Mouse (Mus musculus) forebrain, postnatal 0 days (tissue): Measurements from ENCODE around the gene Foxo1. TPM values are rescaled to one million over a fixed set of nuclear protein-coding genes. Genes with fewer than 3 reads are reported as not detected.

ENCODE experiments used
- ATAC-seq: fragments of 200-750 bp; cut with Nextera tagmentation; 2 replicates; pipeline ENCODE4 v1.8.0; 2017; ENCODE audit warnings: mild to moderate bottlenecking, moderate library complexity
- DNase-seq: peaks from one replicate; pipeline ENCODE4 v3.0.0-alpha.2; 2015
- H3K27ac ChIP-seq: fragments of 300-500 bp; sonication (generic); 2 replicates; pipeline ENCODE4 v1.5.1; 2014; ENCODE audit warnings: low read depth, mild to moderate bottlenecking, antibody characterized with exemption, low read length, moderate library complexity, mixed read lengths
- H3K27me3 ChIP-seq: fragments of 300-500 bp; sonication (generic); 2 replicates; pipeline ENCODE4 v1.6.1; 2014; ENCODE audit warnings: mild to moderate bottlenecking, low read length, mixed read lengths; ENCODE audit not compliant: insufficient read depth
- H3K36me3 ChIP-seq: fragments of 300-500 bp; sonication (generic); 2 replicates; pipeline ENCODE4 v1.6.1; 2014; ENCODE audit warnings: mild to moderate bottlenecking, moderate library complexity; ENCODE audit not compliant: insufficient read depth
- H3K4me1 ChIP-seq: fragments of 300-500 bp; sonication (generic); 2 replicates; pipeline ENCODE4 v1.6.1; 2014; ENCODE audit warnings: antibody characterized with exemption; ENCODE audit not compliant: insufficient read depth
- H3K4me2 ChIP-seq: fragments of 300-500 bp; sonication (generic); 2 replicates; pipeline ENCODE4 v1.6.1; 2014; ENCODE audit warnings: low read depth, mild to moderate bottlenecking, moderate library complexity
- H3K4me3 ChIP-seq: fragments of 300-500 bp; sonication (generic); 2 replicates; pipeline ENCODE4 v1.5.1; 2014; ENCODE audit warnings: low read depth, low read length, mixed read lengths
- H3K9ac ChIP-seq: fragments of 300-500 bp; sonication (generic); 2 replicates; pipeline ENCODE4 v1.6.1; 2014; ENCODE audit warnings: mild to moderate bottlenecking
- H3K9me3 ChIP-seq: fragments of 300-500 bp; sonication (generic); 2 replicates; pipeline ENCODE4 v1.6.1; 2016; ENCODE audit warnings: low read length
- CTCF ChIP-seq: sonication (generic); IDR thresholded peaks from 2 replicates; pipeline ENCODE4 v1.5.1; 2016; ENCODE audit warnings: antibody characterized with exemption, control low read depth, low read depth
- WGBS: fragments of 180-500 bp; shearing (Covaris S2); extraction: QIAGEN DNeasy Blood & Tissue Kit; methylation state at CpG from one replicate; pipeline ENCODE4 v1.1.7; 2014; 5-methylcytosine and 5-hydroxymethylcytosine counted together
- polyA plus RNA-seq: library from polyadenylated mRNA; unstranded; fragments of >200 nt; fragmentation: Nextera tagmentation; extraction: Ambion mirVana; gene quantifications from 2 replicates; pipeline ENCODE4 v1.2.1, GENCODE M21; 2015
- total RNA-seq: library from RNA; depleted of rRNA; stranded (reverse); fragments of >200 nt; gene quantifications from 2 replicates; pipeline ENCODE4 v1.2.3, GENCODE M21; 2014

Foxo1 gene
- total and polyA plus RNA-seq, 2 experiments from 2014 or later = 6.3 to 8.1 TPM

DNA sequence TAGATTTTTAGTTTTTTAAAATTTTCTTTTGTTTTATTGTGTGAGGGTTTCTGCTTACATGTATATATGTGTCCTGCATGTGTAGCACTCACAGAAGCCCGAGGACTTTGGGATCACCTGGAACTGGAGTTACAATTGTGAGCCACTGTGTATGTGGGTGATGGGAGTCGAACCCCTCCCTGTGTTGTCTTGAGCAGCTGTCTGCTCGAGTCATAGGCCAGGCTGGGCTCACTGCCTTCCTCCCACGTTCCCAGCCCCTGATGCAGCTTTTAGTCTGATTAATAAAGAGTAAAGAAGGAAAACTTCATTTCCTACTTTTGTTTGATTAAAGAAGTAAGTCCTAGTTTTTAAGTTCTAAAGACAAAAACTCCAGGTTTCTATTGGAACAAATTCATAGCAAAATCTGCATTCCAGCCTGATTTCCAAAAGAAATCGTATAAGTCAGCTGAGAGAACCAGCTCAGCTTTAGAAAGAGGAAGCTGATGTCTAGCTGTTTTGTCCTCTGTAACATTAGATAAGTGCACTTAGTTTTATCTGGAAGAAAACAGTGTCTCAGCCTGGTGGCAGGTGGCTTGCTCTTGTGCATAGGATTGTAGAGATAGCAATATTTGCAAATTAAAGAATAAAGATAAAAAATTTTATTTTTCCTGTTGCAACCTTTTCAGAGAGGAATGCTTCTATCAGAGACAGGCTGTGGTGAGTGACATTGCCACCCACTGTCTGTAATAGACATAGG, 40.6 kb downstream of the Foxo1 start:
- Histone ChIP-seq H3K36me3 (no peaks in the 10 kb centered on the region), H3K9ac (no peak overlapping the region), H3K9me3 (no peaks in the 10 kb centered on the region), H3K4me3 (no peak overlapping the region), H3K4me2 (no peak overlapping the region), H3K27me3 (no peaks in the 10 kb centered on the region), H3K27ac (no peak overlapping the region), H3K4me1 (no peaks in the 10 kb centered on the region)
- WGBS = 65% methylated on average over 5 of the region's 5 CpGs
- no peak for ATAC-seq
- TF ChIP-seq CTCF = no peak
- DNase-seq = no peak

DNA sequence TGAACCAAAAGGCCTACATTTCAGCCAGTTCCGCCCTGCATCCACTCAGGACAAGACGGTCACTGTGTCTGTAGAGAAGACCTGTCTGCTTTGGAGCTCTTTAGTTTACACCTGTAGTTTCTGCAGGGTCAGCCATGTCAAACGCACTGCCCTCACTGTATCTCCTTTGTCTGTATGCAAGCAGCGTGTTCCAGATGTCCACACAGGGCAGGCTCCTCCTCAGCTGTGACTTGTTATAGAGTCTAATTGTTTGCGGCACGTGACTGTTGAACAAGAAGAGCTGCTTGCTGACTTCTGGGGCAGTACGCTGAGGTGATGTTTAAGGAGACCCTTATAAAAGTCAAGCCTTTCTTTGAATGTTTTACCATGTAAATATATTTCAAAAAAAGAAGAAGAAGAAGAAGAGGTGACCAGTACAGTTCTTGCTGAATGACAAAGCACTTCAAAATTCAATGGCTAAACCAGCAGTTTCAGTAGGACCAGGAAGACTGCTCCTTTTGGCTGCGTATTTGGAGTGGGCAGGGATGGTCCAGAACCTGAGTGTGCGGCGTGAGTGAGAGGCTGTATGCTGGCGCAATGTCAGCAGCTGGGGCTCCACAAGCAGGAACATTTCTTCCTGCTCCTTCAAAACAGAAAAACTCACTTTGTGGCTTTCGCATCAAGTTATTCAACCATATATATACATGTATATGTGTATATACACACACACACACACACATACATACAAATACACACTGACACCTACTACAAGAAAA, 52.6 kb downstream of the Foxo1 start:
- Histone ChIP-seq H3K4me3 (no peak overlapping the region), H3K36me3 (no peaks in the 10 kb centered on the region), H3K27me3 (no peaks in the 10 kb centered on the region), H3K9me3 (no peaks in the 10 kb centered on the region), H3K4me1 (peaks cover 8% of the 10 kb centered on the region), H3K27ac (no peak overlapping the region), H3K9ac (no peak overlapping the region), H3K4me2 (no peak overlapping the region)
- ATAC-seq (no peak), DNase-seq (no peak)
- no peak for TF ChIP-seq CTCF
- 91% methylated on average over 12 of the region's 12 CpGs for WGBS

DNA sequence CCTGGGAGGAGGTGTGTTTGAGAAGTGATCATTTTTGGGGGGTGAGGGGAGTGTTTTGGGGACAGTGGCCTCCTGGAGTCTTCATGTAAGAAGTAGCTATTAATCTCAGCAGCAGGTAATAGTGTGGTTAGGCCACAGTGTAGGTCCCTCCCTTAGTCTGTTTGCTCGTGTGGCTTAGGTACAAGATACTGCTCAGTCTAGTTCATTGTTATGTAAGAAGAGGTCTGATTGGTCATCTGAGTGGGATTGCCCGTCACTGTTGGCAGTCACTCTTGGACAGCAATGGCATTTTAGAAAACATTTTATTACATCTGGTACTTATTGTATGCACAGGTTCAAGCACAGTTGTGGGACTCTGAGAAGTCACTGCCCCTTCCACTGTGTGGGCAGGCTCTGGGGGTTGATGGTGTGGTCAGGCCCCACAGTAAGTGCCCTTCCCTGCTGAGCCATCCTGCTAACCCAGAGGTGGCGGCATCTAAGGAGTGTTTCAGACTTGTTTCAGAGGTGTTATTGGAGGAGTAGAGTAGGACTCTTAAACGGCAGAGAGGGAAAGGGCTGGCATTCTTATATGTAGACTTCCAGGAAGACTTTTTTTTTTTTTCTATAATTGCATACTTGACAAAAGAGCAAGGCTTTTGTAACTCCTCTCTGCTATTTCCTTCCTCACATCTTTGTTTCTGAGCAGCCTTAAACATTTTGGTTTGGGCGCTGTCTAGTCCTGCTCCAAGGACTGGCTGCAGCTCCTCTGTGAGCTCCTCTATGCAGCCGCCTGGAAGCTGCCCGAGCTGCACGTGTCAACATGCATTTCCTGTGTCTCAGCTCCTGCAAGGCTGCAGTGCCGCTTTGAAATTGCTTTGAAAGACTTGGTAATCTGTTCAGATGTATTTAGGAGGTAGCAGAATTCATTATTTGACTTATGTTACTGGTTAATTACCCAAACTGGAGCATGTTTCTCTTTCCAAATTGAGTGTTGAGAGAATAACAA, 54.6 kb downstream of the Foxo1 start:
- peak; percentile 44 for DNase-seq
- H3K9me3 ChIP-seq = no peaks in the 10 kb centered on the region
- no peak for TF ChIP-seq CTCF
- H3K36me3 ChIP-seq = no peaks in the 10 kb centered on the region
- peak; percentile 45; the same call in 1 of the 2 replicates for ATAC-seq
- no peak overlapping the region for H3K27ac ChIP-seq
- H3K4me3 ChIP-seq = no peak overlapping the region
- no peak overlapping the region for H3K9ac ChIP-seq
- H3K4me1 ChIP-seq = peaks cover 8% of the 10 kb centered on the region
- 30% methylated on average over 9 of the region's 9 CpGs for WGBS
- no peaks in the 10 kb centered on the region for H3K27me3 ChIP-seq
- H3K4me2 ChIP-seq = peak overlapping the region; percentile 17; the same call in 1 of the 2 replicates

DNA sequence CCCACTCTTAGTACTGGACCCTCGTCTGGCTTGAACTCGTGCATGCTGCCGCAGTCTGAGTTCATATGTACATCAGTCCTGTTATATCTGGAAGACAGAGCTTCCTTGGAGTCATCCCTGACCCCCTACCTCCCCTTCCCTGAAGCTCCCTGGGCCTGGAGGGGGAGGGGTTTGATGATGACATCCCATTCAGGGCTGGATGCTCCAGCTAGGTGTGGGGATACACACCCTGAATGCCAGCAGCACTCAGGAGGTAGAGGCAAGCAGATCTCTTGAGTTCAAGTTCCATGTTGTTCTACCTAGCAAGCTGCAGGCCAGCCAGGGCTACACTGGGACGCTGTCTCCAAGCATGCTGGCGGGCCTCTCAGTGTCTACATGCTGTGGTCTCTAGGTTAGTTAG, 56.9 kb downstream of the Foxo1 start:
- no peaks in the 10 kb centered on the region for H3K36me3 ChIP-seq
- no peak for DNase-seq
- TF ChIP-seq CTCF = no peak
- H3K4me1 ChIP-seq = peaks cover 8% of the 10 kb centered on the region
- ATAC-seq = no peak
- 97% methylated on average over 5 of the region's 5 CpGs for WGBS
- H3K9ac ChIP-seq = no peak overlapping the region
- H3K27ac ChIP-seq = no peak overlapping the region
- H3K9me3 ChIP-seq = no peaks in the 10 kb centered on the region
- no peak overlapping the region for H3K4me2 ChIP-seq
- no peak overlapping the region for H3K4me3 ChIP-seq
- H3K27me3 ChIP-seq = no peaks in the 10 kb centered on the region

DNA sequence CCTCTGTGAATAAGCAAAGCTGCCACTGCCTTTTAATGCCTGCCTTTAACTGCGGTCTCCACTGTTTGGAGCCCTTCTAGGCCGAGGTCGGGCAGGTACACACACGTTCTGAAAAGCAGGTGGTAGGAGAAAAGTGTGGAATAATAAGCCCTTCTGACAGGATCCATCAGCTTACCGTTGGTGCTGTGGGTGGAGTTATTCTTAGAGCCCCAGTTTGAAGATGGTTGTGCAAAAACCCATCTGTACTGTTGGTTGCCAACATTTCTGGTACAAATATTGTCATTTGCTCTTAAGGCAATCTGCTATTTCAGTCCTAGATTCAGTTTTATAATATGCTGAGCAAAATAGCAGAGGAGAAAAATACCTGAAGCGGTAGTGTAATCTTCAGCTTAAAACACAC, 58.6 kb downstream of the Foxo1 start:
- 65% methylated on average over 6 of the region's 6 CpGs for WGBS
- Histone ChIP-seq H3K27me3 (no peaks in the 10 kb centered on the region), H3K4me2 (no peak overlapping the region), H3K4me3 (no peak overlapping the region), H3K27ac (no peak overlapping the region), H3K36me3 (no peaks in the 10 kb centered on the region), H3K9me3 (no peaks in the 10 kb centered on the region), H3K9ac (no peak overlapping the region), H3K4me1 (peaks cover 8% of the 10 kb centered on the region)
- no peak for TF ChIP-seq CTCF
- ATAC-seq = no peak
- peak; percentile 14 for DNase-seq

DNA sequence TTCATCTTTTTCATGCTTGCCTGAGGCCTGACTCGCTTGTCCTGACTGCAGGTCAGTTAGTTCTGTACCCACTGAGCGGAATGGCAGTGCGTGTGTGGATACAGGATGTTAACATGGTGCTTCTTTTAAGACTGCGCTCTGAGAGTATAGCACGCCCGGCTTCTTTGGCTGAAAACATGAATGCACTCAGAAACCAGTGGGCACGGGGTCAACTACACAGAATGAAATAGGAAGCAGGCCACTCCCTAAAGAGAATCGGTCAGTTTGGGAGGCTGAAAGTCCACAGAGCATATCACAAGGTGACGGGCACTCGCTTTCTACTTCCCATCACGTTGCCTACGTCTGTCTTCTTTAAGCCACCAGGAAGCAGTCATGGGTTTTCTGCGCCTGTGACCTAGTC, 59.0 kb downstream of the Foxo1 start:
- no peak for ATAC-seq
- Histone ChIP-seq H3K36me3 (no peaks in the 10 kb centered on the region), H3K27me3 (no peaks in the 10 kb centered on the region), H3K4me1 (peaks cover 8% of the 10 kb centered on the region), H3K4me2 (no peak overlapping the region), H3K9me3 (no peaks in the 10 kb centered on the region), H3K4me3 (no peak overlapping the region), H3K27ac (no peak overlapping the region), H3K9ac (no peak overlapping the region)
- WGBS = 83% methylated on average over 13 of the region's 13 CpGs
- DNase-seq = peak; percentile 14
- no peak for TF ChIP-seq CTCF
